Mouse (Mus musculus): ENCODE data around the gene Atp8a1. TPM values are rescaled to one million over a fixed set of nuclear protein-coding genes. Genes with fewer than 3 reads are reported as not detected.

The Atp8a1 gene
- polyA plus RNA-seq (2012; rRNA removed), result 7.1 and 7.3 TPM in 2 replicates
- 6.9 and 9.0 TPM in 2 replicates for polyA plus RNA-seq (2014; fragmentation: Nextera tagmentation; extraction: Ambion mirVana)

- peaks cover 19% of the 10 kb centered on the region for H3K27me3 ChIP-seq (ENCODE audit: control insufficient read depth, insufficient read depth, low read length)
- no peaks in the 10 kb centered on the region for H3K9me3 ChIP-seq (ENCODE audit: control insufficient read depth, low read length)
- 0% methylated on average over 27 of the region's 64 CpGs for WGBS
- H3K4me1 ChIP-seq (ENCODE audit: control insufficient read depth, insufficient read depth, low read length), result peaks cover 12% of the 10 kb centered on the region; the same call in 1 of the 2 replicates
- no peaks in the 10 kb centered on the region for H3K36me3 ChIP-seq (ENCODE audit: control insufficient read depth, insufficient read depth, low read length)
- TF ChIP-seq POLR2A (IDR thresholded peaks at IDR 0.05; ENCODE audit: borderline replicate concordance, extremely low read depth, insufficient read depth, insufficient read length), result no peak
- H3K9ac ChIP-seq (ENCODE audit: low read depth, low read length, severe bottlenecking), result peak within 1 kb of the TSS; percentile 72
- ATAC-seq (ENCODE audit: low FRiP score, low read depth), result peak; percentile 98
- peak within 1 kb of the TSS; percentile 95 for H3K4me2 ChIP-seq (replicated peaks; ENCODE audit: low read depth, low read length, severe bottlenecking)
- H3K4me3 ChIP-seq (replicated peaks; ENCODE audit: low read length), result peak within 1 kb of the TSS; percentile 68
- H3K27ac ChIP-seq (replicated peaks; ENCODE audit: low read depth, low read length), result peak within 1 kb of the TSS; percentile 78
- DNase-seq (ENCODE audit: low spot score), result peak; percentile 95
These were observed at the start of gene Atp8a1 for GRCm38 (mm10) chr5:67847253-67848165. Gene Atp8a1 (minus strand): TSS chr5:67847434.

- no peaks in the 10 kb centered on the region for H3K36me3 ChIP-seq (ENCODE audit: control insufficient read depth, insufficient read depth, low read length)
- ATAC-seq (ENCODE audit: low FRiP score, low read depth), result no peak
- H3K4me1 ChIP-seq (ENCODE audit: control insufficient read depth, insufficient read depth, low read length), result no peaks in the 10 kb centered on the region
- H3K27ac ChIP-seq (replicated peaks; ENCODE audit: low read depth, low read length), result no peak overlapping the region
- H3K4me2 ChIP-seq (replicated peaks; ENCODE audit: low read depth, low read length, severe bottlenecking), result no peak overlapping the region
- TF ChIP-seq POLR2A (IDR thresholded peaks at IDR 0.05; ENCODE audit: borderline replicate concordance, extremely low read depth, insufficient read depth, insufficient read length), result no peak
- no peaks in the 10 kb centered on the region for H3K9me3 ChIP-seq (ENCODE audit: control insufficient read depth, low read length)
- no peak overlapping the region for H3K9ac ChIP-seq (ENCODE audit: low read depth, low read length, severe bottlenecking)
- H3K4me3 ChIP-seq (replicated peaks; ENCODE audit: low read length), result no peak overlapping the region
- no peaks in the 10 kb centered on the region for H3K27me3 ChIP-seq (ENCODE audit: control insufficient read depth, insufficient read depth, low read length)
- DNase-seq (ENCODE audit: low spot score), result no peak
- 90% methylated on average over 9 of the region's 9 CpGs for WGBS
These were observed 37.4 kb upstream of the Atp8a1 start for GRCm38 (mm10) chr5:67884422-67885210.

- Histone ChIP-seq H3K36me3 (ENCODE audit: control insufficient read depth, insufficient read depth, low read length) (no peaks in the 10 kb centered on the region), H3K27ac (replicated peaks; ENCODE audit: low read depth, low read length) (no peak overlapping the region)
- 68% methylated on average over 1 of the region's 1 CpGs for WGBS
These were observed 36.4 kb upstream of the Atp8a1 start for GRCm38 (mm10) chr5:67883564-67884171.

GRCm38 (mm10) chr5:67871414-67871813 is 24.2 kb upstream of the Atp8a1 start:
- H3K4me3 ChIP-seq (replicated peaks; ENCODE audit: low read length), result no peak overlapping the region
- H3K9ac ChIP-seq (ENCODE audit: low read depth, low read length, severe bottlenecking), result no peak overlapping the region
- H3K4me1 ChIP-seq (ENCODE audit: control insufficient read depth, insufficient read depth, low read length), result no peaks in the 10 kb centered on the region
- 40% methylated on average over 3 of the region's 3 CpGs for WGBS
- no peak for TF ChIP-seq POLR2A (IDR thresholded peaks at IDR 0.05; ENCODE audit: borderline replicate concordance, extremely low read depth, insufficient read depth, insufficient read length)
- H3K9me3 ChIP-seq (ENCODE audit: control insufficient read depth, low read length), result no peaks in the 10 kb centered on the region
- H3K27me3 ChIP-seq (ENCODE audit: control insufficient read depth, insufficient read depth, low read length), result no peaks in the 10 kb centered on the region
- no peaks in the 10 kb centered on the region for H3K36me3 ChIP-seq (ENCODE audit: control insufficient read depth, insufficient read depth, low read length)
- H3K4me2 ChIP-seq (replicated peaks; ENCODE audit: low read depth, low read length, severe bottlenecking), result no peak overlapping the region
- H3K27ac ChIP-seq (replicated peaks; ENCODE audit: low read depth, low read length), result no peak overlapping the region
- DNase-seq (ENCODE audit: low spot score) (peak; percentile 16), ATAC-seq (ENCODE audit: low FRiP score, low read depth) (no peak)

More at GRCm38 (mm10) chr5:67883564-67884171, 36.4 kb upstream of the Atp8a1 start:
- Histone ChIP-seq H3K4me3 (replicated peaks; ENCODE audit: low read length) (no peak overlapping the region), H3K27me3 (ENCODE audit: control insufficient read depth, insufficient read depth, low read length) (no peaks in the 10 kb centered on the region), H3K9me3 (ENCODE audit: control insufficient read depth, low read length) (no peaks in the 10 kb centered on the region), H3K4me1 (ENCODE audit: control insufficient read depth, insufficient read depth, low read length) (no peaks in the 10 kb centered on the region), H3K9ac (ENCODE audit: low read depth, low read length, severe bottlenecking) (no peak overlapping the region), H3K4me2 (replicated peaks; ENCODE audit: low read depth, low read length, severe bottlenecking) (no peak overlapping the region)
- no peak for TF ChIP-seq POLR2A (IDR thresholded peaks at IDR 0.05; ENCODE audit: borderline replicate concordance, extremely low read depth, insufficient read depth, insufficient read length)
- DNase-seq (ENCODE audit: low spot score) (no peak), ATAC-seq (ENCODE audit: low FRiP score, low read depth) (no peak)

DNA sequence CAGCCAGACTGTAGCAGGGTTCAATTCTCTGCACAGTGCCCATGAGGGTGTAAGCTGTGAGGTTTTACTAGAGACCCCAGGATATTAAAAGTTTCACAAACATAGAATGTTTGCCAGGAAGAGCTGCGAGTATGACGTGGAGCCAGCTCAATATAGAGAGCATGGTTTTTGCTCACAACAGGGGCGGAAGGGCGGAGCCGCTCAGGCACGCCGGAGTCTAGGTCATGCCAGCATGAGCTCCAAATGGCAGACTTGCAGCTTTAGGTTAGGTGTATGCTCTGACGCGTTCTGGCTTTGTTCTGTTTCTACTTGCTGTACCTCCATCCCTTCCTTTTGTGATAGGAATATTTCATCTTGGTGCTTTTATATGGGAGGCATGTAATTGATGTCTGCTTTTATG is 19.0 kb upstream of the Atp8a1 start:
- Histone ChIP-seq H3K27ac (replicated peaks; ENCODE audit: low read depth, low read length) (no peak overlapping the region), H3K9me3 (ENCODE audit: control insufficient read depth, low read length) (no peaks in the 10 kb centered on the region), H3K4me2 (replicated peaks; ENCODE audit: low read depth, low read length, severe bottlenecking) (no peak overlapping the region), H3K4me3 (replicated peaks; ENCODE audit: low read length) (no peak overlapping the region), H3K4me1 (ENCODE audit: control insufficient read depth, insufficient read depth, low read length) (no peaks in the 10 kb centered on the region), H3K27me3 (ENCODE audit: control insufficient read depth, insufficient read depth, low read length) (no peaks in the 10 kb centered on the region), H3K36me3 (ENCODE audit: control insufficient read depth, insufficient read depth, low read length) (no peaks in the 10 kb centered on the region), H3K9ac (ENCODE audit: low read depth, low read length, severe bottlenecking) (no peak overlapping the region)
- no peak for DNase-seq (ENCODE audit: low spot score)
- no peak for ATAC-seq (ENCODE audit: low FRiP score, low read depth)
- no peak for TF ChIP-seq POLR2A (IDR thresholded peaks at IDR 0.05; ENCODE audit: borderline replicate concordance, extremely low read depth, insufficient read depth, insufficient read length)
- WGBS, result 66% methylated on average over 9 of the region's 9 CpGs

Measured in limb, embryonic 14.5 days (tissue).